Comparison of ENCODE assay signal across 9 mouse cellular contexts in genomic region chr4:45941628-45942044, GRCm38 (mm10). TPM values are rescaled to one million over a fixed set of nuclear protein-coding genes. Genes with fewer than 3 reads are reported as not detected.
DNase-seq lines count a peak whose midpoint lies in the region; ATAC-seq lines count a peak whose summit lies in the region.
"Had no signal": no experiment of that assay in that cellular context is flagged by ENCODE, and none has a peak within 500 bp of the region (broad histone marks: within the 10 kb centered on the region; RNA-seq: fewer than 3 reads in every experiment).

No protein-coding gene starts in this region.

- no peaks in the 10 kb centered on the region for H3K4me1 ChIP-seq in forebrain, embryonic 13.5 days
- no peaks in the 10 kb centered on the region for H3K4me1 ChIP-seq in hindbrain, embryonic 12.5 days
- H3K4me1 ChIP-seq: midbrain, embryonic 12.5 days had no signal

- H3K9ac ChIP-seq in forebrain, embryonic 13.5 days, result no peak overlapping the region
- no peak overlapping the region for H3K9ac ChIP-seq in hindbrain, embryonic 12.5 days
- H3K9ac ChIP-seq: midbrain, embryonic 12.5 days had no signal

- H3K36me3 ChIP-seq in forebrain, embryonic 13.5 days (ENCODE audit: poor library complexity, severe bottlenecking), result no peaks in the 10 kb centered on the region
- no peaks in the 10 kb centered on the region for H3K36me3 ChIP-seq in hindbrain, embryonic 12.5 days
- H3K36me3 ChIP-seq: midbrain, embryonic 12.5 days had no signal

- DNase-seq in layer of hippocampus, adult 11-12 months (ENCODE audit: low spot score), result peak; percentile 38
- no peak for DNase-seq in layer of hippocampus, adult 9-11 months
- DNase-seq in c-Kit-positive CD71-positive TER-119-negative erythroid progenitor cells, embryonic 14.5 days (ENCODE audit: low read depth), result peak; percentile 9
- DNase-seq in layer of hippocampus, postnatal 36 days, result peak; percentile 26 to 41
- peak; percentile 42 to 65 for DNase-seq in spleen, postnatal 10 days (ENCODE audit: low spot score in 2 of 2)

- peak; percentile 53; the same call in 1 of the 2 replicates for ATAC-seq in forebrain, embryonic 13.5 days
- 0 out of 2 replicates have a peak, but pooled peaks have one; percentile 29 for ATAC-seq in hindbrain, embryonic 12.5 days (ENCODE audit: low FRiP score)
- peak; percentile 91 for ATAC-seq in megakaryocyte, adult 5-6 weeks (ENCODE audit: poor library complexity, severe bottlenecking)

- WGBS in forebrain, embryonic 13.5 days, result 29% methylated on average over 13 of the region's 13 CpGs
- 28% methylated on average over 13 of the region's 13 CpGs for WGBS in hindbrain, embryonic 12.5 days

- no peak overlapping the region for H3K4me2 ChIP-seq in forebrain, embryonic 13.5 days
- H3K4me2 ChIP-seq in hindbrain, embryonic 12.5 days (replicated peaks), result no peak overlapping the region
- H3K4me2 ChIP-seq: midbrain, embryonic 12.5 days had no signal

- no peak overlapping the region for H3K4me3 ChIP-seq in forebrain, embryonic 13.5 days
- H3K4me3 ChIP-seq in hindbrain, embryonic 12.5 days, result no peak overlapping the region
- H3K4me3 ChIP-seq: midbrain, embryonic 12.5 days had no signal

- no peaks in the 10 kb centered on the region for H3K27me3 ChIP-seq in forebrain, embryonic 13.5 days
- H3K27me3 ChIP-seq in hindbrain, embryonic 12.5 days, result no peaks in the 10 kb centered on the region

- no peak overlapping the region for H3K27ac ChIP-seq in forebrain, embryonic 13.5 days
- H3K27ac ChIP-seq in hindbrain, embryonic 12.5 days, result no peak overlapping the region
- H3K27ac ChIP-seq: midbrain, embryonic 12.5 days had no signal

- H3K9me3 ChIP-seq in forebrain, embryonic 13.5 days (replicated peaks), result no peaks in the 10 kb centered on the region
- H3K9me3 ChIP-seq in hindbrain, embryonic 12.5 days (replicated peaks), result no peaks in the 10 kb centered on the region
- H3K9me3 ChIP-seq: midbrain, embryonic 12.5 days had no signal

RNA-seq across cellular contexts. Expression of gene Tdrd7, which starts 23.5 kb away (rescaled TPM):
- 9.7 and 13.7 TPM in 2 replicates for polyA plus RNA-seq in forebrain, embryonic 13.5 days (2015; fragmentation: Nextera tagmentation; extraction: Ambion mirVana)
- 17.6 and 20.4 TPM in 2 replicates for polyA plus RNA-seq in hindbrain, embryonic 12.5 days (2016; fragmentation: Nextera tagmentation; extraction: Ambion mirVana)
- total RNA-seq in layer of hippocampus, postnatal 36 days (2021), result 10 to 100 TPM; 25.7 to 26.0 TPM
- 68.3 and 69.7 TPM in 2 replicates for total RNA-seq in megakaryocyte, adult 5-6 weeks (2015)
- total RNA-seq in megakaryocyte, adult 5-6 weeks (2017), result 25.3 and 31.4 TPM in 2 replicates

RNA-seq across cellular contexts. Expression of gene Ccdc180, which starts 51.5 kb away (rescaled TPM):
- polyA plus RNA-seq in forebrain, embryonic 13.5 days (2015; fragmentation: Nextera tagmentation; extraction: Ambion mirVana), result 0.25 and 0.52 TPM in 2 replicates
- polyA plus RNA-seq in hindbrain, embryonic 12.5 days (2016; fragmentation: Nextera tagmentation; extraction: Ambion mirVana), result 0.31 and 1.2 TPM in 2 replicates
- under 1 TPM; 0.10 to 0.25 TPM for total RNA-seq in layer of hippocampus, postnatal 36 days (2021)
- total RNA-seq in megakaryocyte, adult 5-6 weeks (2015), result 3.0 and 3.4 TPM in 2 replicates
- 0.62 and 2.1 TPM in 2 replicates for total RNA-seq in megakaryocyte, adult 5-6 weeks (2017)
- polyA plus RNA-seq: midbrain, embryonic 12.5 days had no signal

Comparison
In these comparisons a context has a peak if more than half of its experiments do, and no peak if none do; other contexts are left out.
1. ATAC-seq: peak in every context shown above with its lines; median percentile 91 in megakaryocyte, adult 5-6 weeks; 53 in forebrain, embryonic 13.5 days; 29 in hindbrain, embryonic 12.5 days.